Mouse (Mus musculus) G1E-ER4 (cell line): ENCODE data around the gene Ank2. TPM values are rescaled to one million over a fixed set of nuclear protein-coding genes. Genes with fewer than 3 reads are reported as not detected.

Experiments
- GATA1 ChIP-seq: IDR thresholded peaks from one replicate; pipeline ENCODE4 v1.8.0; 2012; ENCODE audit warnings: low read length, inconsistent platforms
- polyA plus RNA-seq: library from polyadenylated mRNA; stranded (reverse); fragments of >175 nt; gene quantifications from 2 replicates; pipeline ENCODE4 v1.2.3, GENCODE M21; 2012

The Ank2 gene
- polyA plus RNA-seq, 1 experiment: 19.3 TPM

DNA sequence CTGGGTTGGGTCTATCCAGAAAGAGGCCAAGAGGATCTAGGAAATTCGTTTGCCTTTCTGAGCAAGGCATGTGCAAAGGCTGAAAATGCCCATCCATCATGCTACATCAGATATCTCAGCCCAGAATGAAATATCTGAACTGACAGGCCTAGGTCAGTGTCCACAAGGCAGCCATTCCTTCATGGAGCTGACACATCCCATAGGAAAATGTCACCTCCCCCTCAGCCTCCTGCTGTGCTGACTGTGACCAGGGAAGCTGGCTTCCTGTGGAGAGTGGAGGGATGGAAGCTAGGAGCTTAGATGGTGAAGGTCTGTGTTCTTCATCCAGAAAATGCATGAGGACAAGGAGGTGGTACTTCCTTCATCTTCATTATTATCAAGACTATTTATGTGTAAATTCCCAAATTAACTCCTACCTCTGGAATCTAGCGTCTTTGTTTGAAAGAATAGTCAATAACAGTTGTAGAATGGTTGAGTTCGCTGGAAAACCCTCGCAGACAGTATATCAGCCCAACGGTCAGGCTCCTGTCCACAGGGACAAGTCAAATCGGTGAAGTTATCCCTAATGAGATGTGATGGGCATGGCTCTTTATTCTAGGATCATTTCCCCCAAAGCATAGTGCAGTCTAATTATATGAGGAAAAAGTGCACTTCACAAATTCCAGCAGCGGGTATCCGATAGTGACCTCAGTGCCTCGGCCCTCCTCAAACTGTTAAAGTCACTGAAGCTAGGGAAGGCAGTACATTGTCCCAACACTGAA is 148.4 kb downstream of the Ank2 start:
- TF ChIP-seq GATA1: no peak

DNA sequence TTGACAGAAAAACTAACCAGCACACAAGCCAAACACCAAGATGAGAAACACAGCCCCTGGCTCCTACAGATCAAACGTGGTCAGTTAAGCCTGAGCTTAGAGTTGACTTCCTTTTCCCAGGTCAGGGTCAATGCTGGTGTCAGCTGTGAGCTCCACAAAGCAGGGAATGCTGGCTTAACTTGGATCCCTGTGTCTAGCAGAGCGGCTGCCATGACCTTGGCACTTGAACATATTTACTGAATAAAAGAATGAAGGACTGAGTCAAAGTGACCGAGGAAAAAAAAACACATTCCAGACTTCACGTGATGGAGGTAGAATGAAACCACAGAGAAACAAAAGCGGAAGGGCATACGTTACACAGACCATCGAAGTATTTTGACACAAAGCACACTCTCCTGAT is 150.2 kb downstream of the Ank2 start:
- no peak for TF ChIP-seq GATA1

DNA sequence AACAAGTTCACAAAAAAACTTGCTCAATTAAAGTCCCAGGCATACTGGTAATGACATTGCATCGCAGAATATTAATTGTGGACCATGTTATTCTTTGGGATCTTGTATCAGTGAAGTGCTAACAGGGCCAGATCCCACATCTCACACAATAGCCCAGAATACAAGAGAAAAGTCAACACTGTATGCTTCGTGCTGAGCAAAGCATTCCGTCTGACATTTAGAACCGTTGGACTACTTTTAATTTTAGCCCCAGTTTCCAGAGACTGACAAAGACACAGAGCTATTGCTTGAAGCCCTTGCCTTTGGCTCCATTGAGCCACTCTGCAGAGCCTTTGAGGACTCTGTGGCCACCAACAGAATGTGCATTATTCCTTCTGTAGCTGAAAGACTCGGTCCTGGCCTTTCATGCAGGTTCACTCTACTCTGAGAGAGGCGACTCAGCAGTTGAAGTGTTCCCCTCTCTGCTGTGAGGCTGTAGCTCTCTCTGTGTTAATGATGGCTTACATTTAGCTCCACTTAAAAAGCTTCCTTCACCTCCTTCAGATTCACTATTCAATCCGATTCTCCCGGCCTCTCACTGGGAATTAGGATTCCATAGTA is 153.2 kb downstream of the Ank2 start:
- TF ChIP-seq GATA1: no peak

DNA sequence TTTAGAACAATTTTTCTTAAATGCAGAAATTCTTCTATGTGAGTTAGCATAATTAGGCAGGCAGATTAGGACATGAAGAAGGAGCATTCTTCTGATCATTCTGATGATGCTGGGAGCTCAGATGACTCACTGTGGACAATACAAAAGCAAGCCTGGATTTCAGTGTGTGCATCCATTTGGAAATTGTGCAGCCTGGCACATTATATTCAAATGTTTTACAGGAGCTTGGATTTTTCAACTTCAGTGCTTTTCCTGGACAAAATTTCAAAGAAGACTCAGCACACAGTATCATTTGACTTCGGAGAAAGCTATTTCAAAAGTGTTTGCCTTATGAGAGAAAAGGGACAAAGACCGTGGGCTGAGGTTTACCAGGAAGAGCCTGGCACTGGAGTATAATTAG is 157.8 kb downstream of the Ank2 start:
- TF ChIP-seq GATA1: no peak

DNA sequence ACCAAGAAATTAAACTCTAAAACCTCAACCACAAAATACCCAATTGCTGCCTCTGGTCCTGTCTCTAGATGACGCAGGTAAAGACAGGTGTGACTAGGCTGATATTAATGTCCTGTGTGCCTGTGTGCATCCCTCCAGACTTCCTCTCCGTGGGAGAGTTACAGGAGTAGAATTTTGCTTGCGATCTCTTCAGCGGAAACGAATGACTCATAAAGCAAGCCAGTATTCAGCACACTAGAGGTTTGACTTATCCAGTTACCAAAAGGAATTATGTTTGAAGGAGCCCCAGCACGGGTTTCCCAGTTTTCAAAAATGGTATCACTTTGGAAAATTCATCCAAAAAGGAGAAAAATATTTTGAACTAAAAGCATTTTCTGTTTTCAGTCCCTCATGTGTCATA is 164.3 kb downstream of the Ank2 start:
- no peak for TF ChIP-seq GATA1

DNA sequence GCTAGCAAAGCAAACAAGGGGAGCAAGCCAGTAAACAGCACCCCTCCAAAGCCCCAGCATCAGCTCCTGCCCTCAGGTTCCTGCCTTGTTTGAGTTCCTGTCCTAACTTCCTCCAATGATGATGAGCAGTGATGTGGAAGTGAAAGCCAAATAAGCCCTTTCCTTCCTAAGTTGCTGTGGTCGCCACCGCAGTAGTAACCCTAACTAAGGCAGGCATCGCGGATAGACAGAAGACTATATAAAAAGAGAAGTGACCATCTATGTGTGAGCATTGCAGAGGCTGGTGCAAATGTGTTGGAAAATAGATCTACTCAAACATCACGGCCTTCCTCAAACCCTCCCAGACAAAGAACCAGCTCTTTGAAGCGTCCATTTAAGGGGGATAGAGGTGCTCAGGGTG is 167.6 kb downstream of the Ank2 start:
- TF ChIP-seq GATA1: no peak

DNA sequence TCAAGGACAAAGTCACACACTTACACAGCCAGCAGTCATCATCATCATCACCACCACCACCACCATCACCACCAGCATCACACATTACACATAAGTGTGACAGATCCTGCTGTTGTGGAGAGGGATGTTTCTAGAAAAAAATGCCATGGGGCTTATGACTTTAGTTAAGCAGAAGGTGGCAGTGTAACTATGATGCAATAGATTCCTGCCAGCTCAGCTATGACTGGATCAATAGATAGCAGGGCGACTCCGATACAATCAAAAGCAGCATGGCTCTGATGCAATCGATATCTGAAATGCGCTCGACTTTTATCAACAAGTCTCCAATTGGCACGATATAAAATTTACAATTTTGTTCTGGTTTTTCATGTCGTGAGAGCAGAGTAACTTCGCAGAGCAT is 172.8 kb downstream of the Ank2 start:
- TF ChIP-seq GATA1: no peak

DNA sequence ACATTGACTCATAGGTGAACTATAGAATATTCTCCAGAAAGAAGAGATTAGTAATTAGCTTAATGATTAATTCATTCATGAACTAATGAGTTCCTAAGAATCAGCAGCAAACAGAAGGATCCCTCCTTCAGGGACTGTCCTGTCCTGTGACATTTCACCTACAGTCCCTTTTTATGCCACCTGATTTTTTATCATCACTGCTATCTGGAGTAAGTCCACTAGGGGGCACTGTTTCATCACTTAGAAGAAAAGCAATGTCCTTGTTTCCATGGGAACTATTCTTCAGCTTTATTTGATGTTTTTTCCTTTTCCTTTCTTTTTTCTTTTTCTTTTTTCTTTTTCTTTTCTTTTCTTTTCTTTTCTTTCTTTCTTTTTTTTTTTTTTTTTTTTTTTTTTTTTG is 176.3 kb downstream of the Ank2 start:
- TF ChIP-seq GATA1: no peak

DNA sequence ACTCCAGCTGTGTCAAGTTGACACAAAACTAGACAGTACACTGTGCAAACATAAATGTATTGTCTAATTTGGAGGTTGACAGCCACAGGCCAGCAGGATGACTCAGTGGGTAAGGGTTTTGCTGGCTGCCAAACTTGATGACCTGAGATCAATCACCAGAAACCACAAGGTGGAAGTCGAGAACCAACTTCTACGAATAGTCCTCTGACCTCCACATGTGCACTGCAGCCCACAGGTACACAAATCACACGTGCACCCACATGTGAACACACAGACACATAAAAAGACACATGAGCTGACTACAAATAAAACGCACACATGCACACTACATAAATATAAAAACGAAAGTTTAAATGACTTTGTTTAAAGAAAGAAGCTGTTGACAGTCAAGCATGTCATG is 177.5 kb downstream of the Ank2 start:
- TF ChIP-seq GATA1: no peak

DNA sequence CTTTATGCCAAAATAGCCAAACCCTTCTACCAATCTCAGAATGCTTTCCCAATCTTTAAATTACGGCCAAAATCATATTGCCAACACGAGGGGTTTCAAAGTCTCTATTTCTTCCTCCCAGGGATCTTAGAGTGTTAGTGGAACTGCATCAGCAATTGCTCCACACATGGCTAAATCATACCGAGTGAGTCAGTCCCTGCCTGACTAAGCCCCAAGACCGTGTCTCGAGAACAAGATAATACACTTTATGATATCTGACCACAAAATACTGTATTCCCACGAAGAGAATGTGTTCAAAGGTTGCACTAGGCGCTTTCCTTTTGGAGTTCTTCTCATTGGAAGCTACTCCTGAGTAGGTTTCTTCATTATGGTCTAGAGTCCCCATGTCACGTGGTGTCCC is 178.8 kb downstream of the Ank2 start:
- no peak for TF ChIP-seq GATA1

DNA sequence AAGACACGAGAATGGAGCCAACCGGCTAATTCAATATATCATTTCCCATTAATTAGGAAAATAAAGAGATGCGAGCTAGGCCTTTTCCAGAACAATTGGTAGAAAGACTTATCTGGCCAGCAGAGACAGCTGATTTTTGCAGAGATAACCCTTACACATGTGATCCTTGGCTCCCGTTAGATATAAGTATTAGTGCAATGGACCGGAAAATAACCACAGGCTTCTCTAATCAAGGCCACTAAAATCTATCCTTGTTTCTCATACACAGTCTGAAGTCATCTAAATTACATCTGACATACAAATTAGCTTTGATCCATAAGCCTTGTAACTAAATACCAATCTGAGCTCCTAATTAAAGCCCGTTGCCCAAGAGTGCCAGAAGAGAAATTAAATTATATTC is 181.5 kb downstream of the Ank2 start:
- TF ChIP-seq GATA1: peak; percentile 76

DNA sequence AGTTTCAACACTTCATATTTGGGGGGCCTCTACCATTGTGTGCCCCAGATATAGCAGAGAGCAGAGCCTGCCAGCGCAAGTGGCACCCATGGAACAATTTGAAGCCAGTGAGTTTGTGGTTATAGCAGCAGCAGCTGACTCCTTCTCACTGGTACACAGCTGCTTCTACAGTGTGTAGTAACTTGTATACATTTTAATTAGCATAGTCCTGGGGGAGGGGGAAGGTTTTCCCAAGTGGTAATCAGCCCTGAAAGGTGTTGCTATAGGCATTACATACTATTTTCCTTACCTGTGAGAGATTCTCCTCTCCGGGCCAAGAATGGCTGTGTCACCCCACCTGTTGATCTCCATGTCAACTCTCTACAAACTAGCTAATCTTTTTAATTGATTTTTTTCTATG is 182.4 kb downstream of the Ank2 start:
- no peak for TF ChIP-seq GATA1

DNA sequence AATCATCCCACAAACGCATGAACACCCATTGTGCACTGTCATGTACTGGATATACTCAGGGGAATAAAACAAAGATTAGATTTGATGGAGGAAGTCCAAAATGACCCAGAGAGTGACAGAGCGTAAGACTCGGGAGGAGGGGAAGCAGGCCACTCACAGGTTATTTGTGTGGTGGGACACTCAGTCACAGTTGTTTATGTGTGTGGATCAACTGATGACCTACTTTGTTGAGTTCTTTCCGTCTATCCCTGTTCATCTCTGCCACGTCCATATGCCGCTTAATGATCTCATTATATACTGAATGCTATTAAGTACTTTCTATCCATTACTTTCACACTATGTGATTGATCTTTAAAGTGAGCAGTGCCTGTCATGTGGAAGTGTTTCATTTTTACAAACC is 187.6 kb downstream of the Ank2 start:
- TF ChIP-seq GATA1: no peak

DNA sequence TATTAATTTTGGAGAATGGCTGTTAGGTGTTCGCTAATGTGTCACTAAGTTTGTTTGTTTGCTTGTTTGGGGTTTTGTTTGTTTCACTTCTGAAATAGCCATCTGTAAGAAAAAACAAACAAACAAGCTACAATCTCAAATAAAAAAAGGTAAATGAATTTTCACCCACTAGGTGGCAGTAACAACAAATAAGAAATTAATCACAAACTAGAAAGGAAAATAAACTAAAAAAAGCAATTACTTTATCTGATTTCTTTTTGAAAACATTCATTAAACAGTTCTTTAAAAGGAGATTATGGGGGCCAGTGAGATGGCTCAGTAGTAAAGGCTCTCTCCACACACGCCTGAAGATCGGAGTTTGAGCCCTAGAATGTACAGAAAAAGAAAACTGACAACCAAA is 189.1 kb downstream of the Ank2 start:
- TF ChIP-seq GATA1: no peak

DNA sequence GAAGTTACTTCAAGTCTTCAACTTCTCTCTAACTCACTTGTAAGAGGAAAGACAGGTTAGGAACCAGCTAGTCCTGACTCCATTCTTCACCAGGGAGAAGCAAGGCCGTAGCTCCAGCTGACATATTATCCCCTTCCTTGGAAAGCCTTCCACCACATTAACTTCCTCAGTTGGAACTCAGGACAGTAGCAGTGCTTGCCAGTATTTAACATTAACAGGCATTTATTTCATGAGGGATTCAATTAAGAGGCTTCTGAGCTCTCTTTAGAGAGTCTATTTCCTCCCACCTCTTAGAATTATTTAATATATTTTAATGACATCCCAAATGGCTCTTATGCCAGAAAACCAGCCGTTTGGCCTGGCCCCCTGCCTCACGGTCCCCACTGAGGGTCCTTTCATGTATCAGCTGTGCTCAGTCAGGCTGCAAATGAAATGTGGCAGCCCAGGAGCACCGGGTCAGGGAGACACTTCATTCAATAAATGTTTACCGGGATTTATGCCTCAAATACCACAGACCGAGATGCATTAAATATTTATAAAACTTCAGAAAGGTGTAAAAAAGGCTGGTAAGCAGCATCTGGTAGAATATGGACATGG is 195.1 kb downstream of the Ank2 start:
- TF ChIP-seq GATA1: no peak

DNA sequence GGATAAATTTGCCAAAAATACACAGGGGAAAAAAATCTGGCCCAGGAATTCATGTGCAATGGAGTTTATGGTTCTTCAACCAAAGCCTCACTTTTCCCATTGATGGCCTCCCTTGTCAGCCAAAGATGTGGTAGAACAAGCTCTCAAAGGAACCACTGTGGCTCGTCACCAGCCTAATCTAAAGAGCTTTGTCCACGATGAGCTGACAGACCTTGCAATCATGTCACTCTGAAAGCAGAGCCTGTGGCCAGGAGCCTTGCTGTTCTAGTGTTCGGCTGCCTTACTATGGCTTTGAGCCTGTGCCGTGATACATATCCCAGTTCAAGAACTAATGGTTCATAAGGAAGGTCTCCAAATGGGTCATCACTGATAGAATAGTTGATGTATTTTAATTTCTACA is 196.1 kb downstream of the Ank2 start:
- TF ChIP-seq GATA1: no peak

DNA sequence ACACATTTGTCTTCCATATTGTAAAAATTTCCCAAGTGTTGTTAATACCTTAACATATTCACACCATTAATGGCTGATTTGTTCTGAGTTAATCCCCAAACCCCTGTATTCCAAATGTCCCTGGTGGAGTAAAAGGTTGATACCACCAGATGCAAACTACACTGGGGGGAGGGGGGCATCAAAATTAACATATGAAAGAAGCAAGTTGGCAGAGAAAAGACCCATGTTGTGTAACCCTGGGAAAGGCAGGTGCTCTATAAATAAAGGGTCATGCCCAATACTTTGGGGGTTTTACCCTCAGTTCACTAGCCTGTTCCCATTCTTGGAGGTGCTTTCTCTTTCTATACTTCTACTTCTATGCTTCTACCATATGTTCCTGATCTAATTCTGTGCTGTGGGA is 198.4 kb downstream of the Ank2 start:
- no peak for TF ChIP-seq GATA1

DNA sequence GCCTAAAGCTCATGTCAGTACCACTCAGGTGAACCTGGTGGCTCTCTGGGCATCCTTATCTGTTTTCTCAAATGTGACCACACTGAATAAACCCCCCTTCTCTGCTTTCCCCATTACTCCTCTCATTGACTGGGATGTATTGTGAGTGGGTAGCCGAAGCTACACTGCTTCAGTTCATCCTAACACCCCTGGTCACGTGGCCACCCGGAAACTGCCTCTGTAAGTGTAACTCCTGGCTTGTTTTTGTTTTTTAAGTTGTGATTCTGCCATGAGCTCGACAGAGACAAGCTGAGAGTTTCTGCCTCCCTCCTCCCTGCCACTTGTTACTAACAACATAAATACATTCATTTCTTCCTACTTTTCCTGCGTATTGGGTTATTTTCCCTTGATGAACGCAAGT is 203.2 kb downstream of the Ank2 start:
- no peak for TF ChIP-seq GATA1
